Mouse (Mus musculus): ENCODE results near the gene Zfp704. TPM values are rescaled to one million over a fixed set of nuclear protein-coding genes. Genes with fewer than 3 reads are reported as not detected.
A peak's percentile ranks its signal among the peaks of the same experiment; 100 is the strongest.

Gene Zfp704
- polyA plus RNA-seq, 1 experiment: 1.7 TPM

DNA sequence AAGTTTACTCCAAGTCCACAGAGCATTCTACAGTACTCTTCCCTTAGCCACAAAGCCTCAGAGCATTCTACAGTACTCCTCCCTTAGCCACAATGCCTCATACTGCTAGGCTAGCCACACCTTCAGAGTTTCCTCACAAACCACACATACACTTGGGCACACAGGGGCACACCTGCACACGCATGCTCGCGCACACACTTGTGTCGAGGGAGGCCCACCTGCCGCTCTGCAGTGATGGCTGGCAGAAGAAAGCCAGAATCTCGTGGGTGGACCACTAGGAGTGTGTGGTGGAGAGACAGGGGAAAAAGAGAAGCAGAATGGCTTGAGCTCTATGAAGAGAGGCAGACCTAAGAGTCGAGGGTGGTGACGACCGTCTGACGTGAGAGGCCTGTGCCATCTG, 97.7 kb downstream of the Zfp704 start:
- TF ChIP-seq CTCF (IDR thresholded peaks at IDR 0.05; ENCODE audit: control insufficient read depth, insufficient read depth, insufficient read length): no peak
- no peak for TF ChIP-seq MYOD1 (IDR thresholded peaks at IDR 0.05; ENCODE audit: control insufficient read depth, insufficient read length, low read depth)
- no peak for TF ChIP-seq USF1 (IDR thresholded peaks at IDR 0.05; ENCODE audit: low read depth)
- no peak for TF ChIP-seq MAX (IDR thresholded peaks at IDR 0.05)
- TF ChIP-seq CEBPB (IDR thresholded peaks at IDR 0.05; ENCODE audit: low read depth): no peak
- TF ChIP-seq MYOG (IDR thresholded peaks at IDR 0.05; ENCODE audit: control insufficient read depth, extremely low read depth, insufficient read length): no peak
- TF ChIP-seq FOSL1 (IDR thresholded peaks at IDR 0.05; ENCODE audit: insufficient read depth, low read length, poor library complexity, severe bottlenecking): no peak
- Histone ChIP-seq H3K79me2 (ENCODE audit: control insufficient read depth, insufficient read depth) (no peaks in the 10 kb centered on the region), H3ac (ENCODE audit: control insufficient read depth, insufficient read length, low read depth) (no peak overlapping the region), H3K79me3 (ENCODE audit: low read depth) (no peaks in the 10 kb centered on the region), H3K36me3 (ENCODE audit: control insufficient read depth, insufficient read depth) (no peaks in the 10 kb centered on the region), H3K4me3 (ENCODE audit: insufficient read depth, poor library complexity, severe bottlenecking) (no peak overlapping the region), H3K27me3 (ENCODE audit: control insufficient read depth, insufficient read depth, insufficient read length) (no peaks in the 10 kb centered on the region)

- H3K4me3 ChIP-seq (ENCODE audit: insufficient read depth, poor library complexity, severe bottlenecking): no peak overlapping the region
- TF ChIP-seq CTCF (IDR thresholded peaks at IDR 0.05; ENCODE audit: control insufficient read depth, insufficient read depth, insufficient read length) (no peak), FOSL1 (IDR thresholded peaks at IDR 0.05; ENCODE audit: insufficient read depth, low read length, poor library complexity, severe bottlenecking) (no peak), CEBPB (IDR thresholded peaks at IDR 0.05; ENCODE audit: low read depth) (no peak), MYOG (IDR thresholded peaks at IDR 0.05; ENCODE audit: control insufficient read depth, extremely low read depth, insufficient read length) (no peak), MAX (IDR thresholded peaks at IDR 0.05) (no peak), MYOD1 (IDR thresholded peaks at IDR 0.05; ENCODE audit: control insufficient read depth, insufficient read length, low read depth) (no peak), USF1 (IDR thresholded peaks at IDR 0.05; ENCODE audit: low read depth) (no peak)
- no peak overlapping the region for H3ac ChIP-seq (ENCODE audit: control insufficient read depth, insufficient read length, low read depth)
- H3K79me2 ChIP-seq (ENCODE audit: control insufficient read depth, insufficient read depth): no peaks in the 10 kb centered on the region
- H3K79me3 ChIP-seq (ENCODE audit: low read depth): no peaks in the 10 kb centered on the region
- H3K27me3 ChIP-seq (ENCODE audit: control insufficient read depth, insufficient read depth, insufficient read length): no peaks in the 10 kb centered on the region
- H3K36me3 ChIP-seq (ENCODE audit: control insufficient read depth, insufficient read depth): no peaks in the 10 kb centered on the region
Observed at GRCm38 (mm10) chr3:9505692-9506211, 104.1 kb downstream of the Zfp704 start.

- H3K27me3 ChIP-seq (ENCODE audit: control insufficient read depth, insufficient read depth, insufficient read length): no peaks in the 10 kb centered on the region
- no peak overlapping the region for H3ac ChIP-seq (ENCODE audit: control insufficient read depth, insufficient read length, low read depth)
- H3K36me3 ChIP-seq (ENCODE audit: control insufficient read depth, insufficient read depth): no peaks in the 10 kb centered on the region
- H3K4me3 ChIP-seq (ENCODE audit: insufficient read depth, poor library complexity, severe bottlenecking): no peak overlapping the region
- TF ChIP-seq CTCF (IDR thresholded peaks at IDR 0.05; ENCODE audit: control insufficient read depth, insufficient read depth, insufficient read length) (no peak), USF1 (IDR thresholded peaks at IDR 0.05; ENCODE audit: low read depth) (no peak), FOSL1 (IDR thresholded peaks at IDR 0.05; ENCODE audit: insufficient read depth, low read length, poor library complexity, severe bottlenecking) (no peak), MAX (IDR thresholded peaks at IDR 0.05) (no peak), MYOG (IDR thresholded peaks at IDR 0.05; ENCODE audit: control insufficient read depth, extremely low read depth, insufficient read length) (no peak), CEBPB (IDR thresholded peaks at IDR 0.05; ENCODE audit: low read depth) (no peak), MYOD1 (IDR thresholded peaks at IDR 0.05; ENCODE audit: control insufficient read depth, insufficient read length, low read depth) (no peak)
- no peaks in the 10 kb centered on the region for H3K79me3 ChIP-seq (ENCODE audit: low read depth)
- H3K79me2 ChIP-seq (ENCODE audit: control insufficient read depth, insufficient read depth): no peaks in the 10 kb centered on the region
Observed at GRCm38 (mm10) chr3:9504371-9504770, 105.5 kb downstream of the Zfp704 start.

DNA sequence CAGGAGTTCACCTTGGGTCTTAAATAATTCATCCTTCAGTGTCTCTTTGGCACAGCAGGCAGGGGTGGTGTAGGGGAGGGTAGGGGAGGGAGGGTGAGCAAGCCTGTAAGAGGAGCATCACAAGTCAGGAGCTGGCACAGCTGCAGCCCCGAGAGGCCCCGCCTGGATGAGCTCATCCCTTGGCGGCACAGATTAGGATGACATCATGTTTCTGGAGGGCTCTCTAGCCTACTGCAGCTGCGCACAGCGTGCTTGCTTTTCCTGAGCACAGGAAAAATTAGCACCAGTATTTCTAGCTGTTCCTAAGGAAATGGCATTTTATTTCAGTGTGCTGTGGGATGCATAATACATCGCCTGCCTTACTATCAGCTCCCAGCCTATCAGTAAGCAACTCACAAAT, 109.2 kb downstream of the Zfp704 start:
- Histone ChIP-seq H3ac (ENCODE audit: control insufficient read depth, insufficient read length, low read depth) (no peak overlapping the region), H3K27me3 (ENCODE audit: control insufficient read depth, insufficient read depth, insufficient read length) (no peaks in the 10 kb centered on the region), H3K79me2 (ENCODE audit: control insufficient read depth, insufficient read depth) (no peaks in the 10 kb centered on the region), H3K79me3 (ENCODE audit: low read depth) (no peaks in the 10 kb centered on the region), H3K36me3 (ENCODE audit: control insufficient read depth, insufficient read depth) (no peaks in the 10 kb centered on the region), H3K4me3 (ENCODE audit: insufficient read depth, poor library complexity, severe bottlenecking) (no peak overlapping the region)
- TF ChIP-seq MYOD1 (IDR thresholded peaks at IDR 0.05; ENCODE audit: control insufficient read depth, insufficient read length, low read depth) (peak; percentile 66), MAX (IDR thresholded peaks at IDR 0.05) (peak; percentile 61), USF1 (IDR thresholded peaks at IDR 0.05; ENCODE audit: low read depth) (no peak)

DNA sequence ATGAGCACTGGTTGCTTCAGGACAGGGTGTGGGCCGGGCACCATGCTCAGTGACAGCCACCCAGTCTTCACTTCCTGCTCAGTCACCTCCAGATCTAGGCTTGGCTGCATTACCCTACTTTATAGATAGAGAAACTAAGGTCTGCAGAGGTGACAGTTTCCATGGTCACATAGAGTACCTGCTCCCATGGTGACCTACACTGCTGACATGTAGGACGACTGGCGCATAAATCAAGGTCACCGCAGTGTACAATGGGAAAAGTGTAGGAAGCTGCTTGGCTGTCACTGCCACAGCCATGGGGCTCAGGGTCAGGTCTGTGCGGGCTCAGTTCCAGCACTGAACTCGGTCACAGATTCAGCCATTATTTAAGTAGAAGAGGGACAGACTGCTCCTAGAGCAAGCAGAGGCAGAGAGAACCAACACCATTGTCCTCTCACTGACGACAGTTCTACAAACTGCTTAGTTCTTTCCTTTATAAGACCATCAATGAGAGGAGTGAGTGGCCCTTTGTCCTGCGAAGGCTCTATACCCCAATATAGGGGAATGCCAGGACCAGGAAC, 109.8 kb downstream of the Zfp704 start:
- H3K36me3 ChIP-seq (ENCODE audit: control insufficient read depth, insufficient read depth): no peaks in the 10 kb centered on the region
- no peaks in the 10 kb centered on the region for H3K79me3 ChIP-seq (ENCODE audit: low read depth)
- no peak for TF ChIP-seq CTCF (IDR thresholded peaks at IDR 0.05; ENCODE audit: control insufficient read depth, insufficient read depth, insufficient read length)
- H3K4me3 ChIP-seq (ENCODE audit: insufficient read depth, poor library complexity, severe bottlenecking): no peak overlapping the region
- H3K79me2 ChIP-seq (ENCODE audit: control insufficient read depth, insufficient read depth): no peaks in the 10 kb centered on the region
- H3K27me3 ChIP-seq (ENCODE audit: control insufficient read depth, insufficient read depth, insufficient read length): no peaks in the 10 kb centered on the region
- H3ac ChIP-seq (ENCODE audit: control insufficient read depth, insufficient read length, low read depth): no peak overlapping the region

DNA sequence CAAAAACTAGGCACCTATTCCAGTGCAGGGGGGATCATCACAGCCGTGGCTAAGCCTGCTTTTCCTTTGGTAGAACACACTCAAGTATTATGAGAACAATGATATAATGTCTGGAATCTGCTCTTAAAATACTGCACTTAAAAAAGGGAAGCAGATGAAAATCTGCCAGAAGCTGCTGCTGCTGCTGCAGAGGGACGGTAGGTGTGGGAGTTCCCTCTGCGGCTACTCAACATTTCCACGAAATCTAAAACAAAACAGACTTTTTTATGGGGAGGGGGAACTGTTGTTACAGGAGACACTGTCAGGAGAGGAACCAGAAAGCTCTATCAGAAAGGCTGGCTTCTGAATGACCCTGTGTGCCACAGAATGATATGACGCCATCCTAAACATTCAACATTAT, 110.4 kb downstream of the Zfp704 start:
- TF ChIP-seq FOSL1 (IDR thresholded peaks at IDR 0.05; ENCODE audit: insufficient read depth, low read length, poor library complexity, severe bottlenecking): no peak
- TF ChIP-seq USF1 (IDR thresholded peaks at IDR 0.05; ENCODE audit: low read depth): no peak
- no peak for TF ChIP-seq CEBPB (IDR thresholded peaks at IDR 0.05; ENCODE audit: low read depth)
- no peak for TF ChIP-seq CTCF (IDR thresholded peaks at IDR 0.05; ENCODE audit: control insufficient read depth, insufficient read depth, insufficient read length)
- no peak for TF ChIP-seq MYOD1 (IDR thresholded peaks at IDR 0.05; ENCODE audit: control insufficient read depth, insufficient read length, low read depth)
- TF ChIP-seq MAX (IDR thresholded peaks at IDR 0.05): no peak
- no peak for TF ChIP-seq MYOG (IDR thresholded peaks at IDR 0.05; ENCODE audit: control insufficient read depth, extremely low read depth, insufficient read length)

More for the DNA sequence above, 110.4 kb downstream of the Zfp704 start:
- Histone ChIP-seq H3K4me3 (ENCODE audit: insufficient read depth, poor library complexity, severe bottlenecking) (no peak overlapping the region), H3K27me3 (ENCODE audit: control insufficient read depth, insufficient read depth, insufficient read length) (no peaks in the 10 kb centered on the region), H3K79me3 (ENCODE audit: low read depth) (no peaks in the 10 kb centered on the region), H3ac (ENCODE audit: control insufficient read depth, insufficient read length, low read depth) (no peak overlapping the region), H3K79me2 (ENCODE audit: control insufficient read depth, insufficient read depth) (no peaks in the 10 kb centered on the region), H3K36me3 (ENCODE audit: control insufficient read depth, insufficient read depth) (no peaks in the 10 kb centered on the region)

Data from C2C12 (cell line).